Mouse (Mus musculus): ENCODE measurements at regions not wholly inside any gene's neighbourhood (a gene's known extent, or its start where the extent isn't known, plus 50 kb on each side); places are given as distances from the start of the nearest gene placed in this dataset.
"Not testable (repeated sequence)": the region's sequence is repeated elsewhere in the genome, so short reads cannot be mapped to it uniquely, and the experiment has no call there.

GRCm38 (mm10) chr7:137629540-137629939, 192.1 kb downstream of the Glrx3 start:
- in situ Hi-C loops (cut with MboI, MseI) = no loop called here

GRCm38 (mm10) chr7:137648621-137649020, 211.2 kb downstream of the Glrx3 start:
- in situ Hi-C loops (cut with MboI, MseI) = no loop called here

- in situ Hi-C loops (cut with MboI, MseI) = no loop called here
Observed at GRCm38 (mm10) chr7:137649650-137650049, 212.2 kb downstream of the Glrx3 start.

GRCm38 (mm10) chr7:137653837-137654236, 216.4 kb downstream of the Glrx3 start:
- in situ Hi-C loops (cut with MboI, MseI) = no loop called here

- in situ Hi-C loops (cut with MboI, MseI) = no loop called here
Observed at GRCm38 (mm10) chr7:137667165-137667564, 229.8 kb downstream of the Glrx3 start.

GRCm38 (mm10) chr7:137671156-137671555, 233.7 kb downstream of the Glrx3 start:
- in situ Hi-C loops (cut with MboI, MseI) = no loop called here

GRCm38 (mm10) chr7:137674596-137674995, 237.2 kb downstream of the Glrx3 start:
- in situ Hi-C loops (cut with MboI, MseI) = no loop called here

GRCm38 (mm10) chr7:137675381-137675780, 238.0 kb downstream of the Glrx3 start:
- in situ Hi-C loops (cut with MboI, MseI) = no loop called here

- in situ Hi-C loops (cut with MboI, MseI) = no loop called here
Observed at GRCm38 (mm10) chr7:137684826-137685225, 247.4 kb downstream of the Glrx3 start.

- in situ Hi-C loops (cut with MboI, MseI) = no loop called here
Observed at GRCm38 (mm10) chr7:137685320-137685719, 247.9 kb downstream of the Glrx3 start.

GRCm38 (mm10) chr7:137696831-137697230, 259.4 kb downstream of the Glrx3 start:
- in situ Hi-C loops (cut with MboI, MseI) = no loop called here

GRCm38 (mm10) chr7:137698501-137698900, 261.1 kb downstream of the Glrx3 start:
- in situ Hi-C loops (cut with MboI, MseI) = not testable (repeated sequence)

GRCm38 (mm10) chr7:137712862-137713261, 275.4 kb downstream of the Glrx3 start:
- in situ Hi-C loops (cut with MboI, MseI) = no loop called here

GRCm38 (mm10) chr7:137713856-137714255, 276.4 kb downstream of the Glrx3 start:
- in situ Hi-C loops (cut with MboI, MseI) = no loop called here

- in situ Hi-C loops (cut with MboI, MseI) = no loop called here
Observed at GRCm38 (mm10) chr7:137714318-137714962, 277.0 kb downstream of the Glrx3 start.

GRCm38 (mm10) chr7:137715126-137715900, 277.9 kb downstream of the Glrx3 start:
- in situ Hi-C loops (cut with MboI, MseI) = no loop called here

GRCm38 (mm10) chr7:137723361-137724040, 286.1 kb downstream of the Glrx3 start:
- in situ Hi-C loops (cut with MboI, MseI) = no loop called here

- in situ Hi-C loops (cut with MboI, MseI) = no loop called here
Observed at GRCm38 (mm10) chr7:137726031-137726430, 288.6 kb downstream of the Glrx3 start.

GRCm38 (mm10) chr7:137735873-137736527, 298.6 kb downstream of the Glrx3 start:
- in situ Hi-C loops (cut with MboI, MseI) = no loop called here

GRCm38 (mm10) chr7:137741702-137742101, 304.3 kb downstream of the Glrx3 start:
- in situ Hi-C loops (cut with MboI, MseI) = no loop called here

GRCm38 (mm10) chr7:137742297-137742751, 304.9 kb downstream of the Glrx3 start:
- in situ Hi-C loops (cut with MboI, MseI) = no loop called here

GRCm38 (mm10) chr7:137745575-137745974, 308.2 kb downstream of the Glrx3 start:
- in situ Hi-C loops (cut with MboI, MseI) = no loop called here

Measured in regulatory T cell (primary cell).